Mouse (Mus musculus) heart, embryonic 10.5 days (tissue): ENCODE data around the gene Kcnn4. TPM values are rescaled to one million over a fixed set of nuclear protein-coding genes. Genes with fewer than 3 reads are reported as not detected.
A peak's percentile ranks its signal among the peaks of the same experiment; 100 is the strongest.

Source experiments
- DNase-seq: peaks from one replicate; pipeline ENCODE4 v3.0.0-alpha.2; 2017; ENCODE audit warnings: low spot score
- H3K27ac ChIP-seq: fragments of 300-500 bp; sonication (generic); 2 replicates; pipeline ENCODE4 v1.5.1; 2016; ENCODE audit warnings: mild to moderate bottlenecking
- H3K27me3 ChIP-seq: fragments of 300-500 bp; sonication (generic); 2 replicates; pipeline ENCODE4 v1.6.1; 2016; ENCODE audit warnings: mild to moderate bottlenecking; ENCODE audit not compliant: poor library complexity, insufficient read depth, severe bottlenecking
- H3K36me3 ChIP-seq: fragments of 300-500 bp; sonication (generic); 2 replicates; pipeline ENCODE4 v1.6.1; 2016; ENCODE audit warnings: mild to moderate bottlenecking, moderate library complexity
- H3K4me1 ChIP-seq: fragments of 300-500 bp; sonication (generic); 2 replicates; pipeline ENCODE4 v1.6.1; 2016; ENCODE audit warnings: mild to moderate bottlenecking
- H3K4me3 ChIP-seq: fragments of 300-500 bp; sonication (generic); 2 replicates; pipeline ENCODE4 v1.5.1; 2016; ENCODE audit warnings: mild to moderate bottlenecking, moderate library complexity
- H3K9me3 ChIP-seq: fragments of 300-500 bp; sonication (generic); 2 replicates; pipeline ENCODE4 v1.6.1; 2016; ENCODE audit warnings: mild to moderate bottlenecking, moderate library complexity
- WGBS: fragments of 180-500 bp; shearing (Covaris S2); methylation state at CpG from one replicate; pipeline ENCODE4 v1.1.7; 2016; 5-methylcytosine and 5-hydroxymethylcytosine counted together
- microRNA-seq: library from miRNA; unstranded; fragments of <30 nt; microRNA quantifications from one replicate; pipeline ENCODE4, GENCODE M21; 2017
- polyA plus RNA-seq: library from polyadenylated mRNA; unstranded; fragments of >200 nt; fragmentation: Nextera tagmentation; extraction: Ambion mirVana; gene quantifications from 2 replicates; pipeline ENCODE4 v1.2.1, GENCODE M21; 2016

Gene Kcnn4
- polyA plus RNA-seq, 1 experiment from 2014 or later: 14.2 TPM

DNA sequence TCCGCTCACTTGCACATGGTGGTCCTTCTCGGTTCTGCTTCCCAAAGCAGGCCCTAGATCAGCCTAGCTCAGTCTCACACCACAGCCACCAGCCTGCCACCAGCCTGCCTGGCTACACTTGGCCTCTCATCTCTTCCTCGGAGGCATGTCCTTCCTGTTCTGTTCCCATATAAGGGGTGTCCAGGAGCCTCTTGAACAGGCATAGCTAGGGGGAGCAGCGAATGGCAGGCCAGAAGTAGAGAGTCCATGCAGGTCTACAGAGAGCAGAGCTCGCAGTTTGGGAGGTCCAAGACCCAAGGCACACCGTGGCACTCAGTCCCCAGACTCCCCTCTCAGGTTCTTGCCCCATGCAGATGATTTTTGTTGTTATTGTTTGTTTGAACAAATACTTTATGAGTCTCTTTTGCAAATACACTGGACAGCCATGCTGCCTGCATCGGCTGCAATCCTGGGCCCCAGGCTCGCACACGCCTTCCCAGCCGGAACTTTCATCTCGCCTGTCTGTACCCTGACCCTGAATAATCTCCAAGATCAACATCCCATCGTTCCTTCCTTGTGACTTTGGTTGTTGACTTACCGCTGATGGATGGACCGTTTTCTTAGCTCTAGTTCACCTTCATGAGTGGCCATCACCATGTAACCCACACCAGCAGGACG is 53.2 kb downstream of the Kcnn4 start:
- Histone ChIP-seq H3K4me3 (no peak overlapping the region), H3K27me3 (no peaks in the 10 kb centered on the region), H3K4me1 (peaks cover 32% of the 10 kb centered on the region), H3K27ac (no peak overlapping the region), H3K36me3 (peaks cover 25% of the 10 kb centered on the region), H3K9me3 (no peaks in the 10 kb centered on the region)
- DNase-seq: no peak
- 83% methylated on average over 15 of the region's 15 CpGs for WGBS

DNA sequence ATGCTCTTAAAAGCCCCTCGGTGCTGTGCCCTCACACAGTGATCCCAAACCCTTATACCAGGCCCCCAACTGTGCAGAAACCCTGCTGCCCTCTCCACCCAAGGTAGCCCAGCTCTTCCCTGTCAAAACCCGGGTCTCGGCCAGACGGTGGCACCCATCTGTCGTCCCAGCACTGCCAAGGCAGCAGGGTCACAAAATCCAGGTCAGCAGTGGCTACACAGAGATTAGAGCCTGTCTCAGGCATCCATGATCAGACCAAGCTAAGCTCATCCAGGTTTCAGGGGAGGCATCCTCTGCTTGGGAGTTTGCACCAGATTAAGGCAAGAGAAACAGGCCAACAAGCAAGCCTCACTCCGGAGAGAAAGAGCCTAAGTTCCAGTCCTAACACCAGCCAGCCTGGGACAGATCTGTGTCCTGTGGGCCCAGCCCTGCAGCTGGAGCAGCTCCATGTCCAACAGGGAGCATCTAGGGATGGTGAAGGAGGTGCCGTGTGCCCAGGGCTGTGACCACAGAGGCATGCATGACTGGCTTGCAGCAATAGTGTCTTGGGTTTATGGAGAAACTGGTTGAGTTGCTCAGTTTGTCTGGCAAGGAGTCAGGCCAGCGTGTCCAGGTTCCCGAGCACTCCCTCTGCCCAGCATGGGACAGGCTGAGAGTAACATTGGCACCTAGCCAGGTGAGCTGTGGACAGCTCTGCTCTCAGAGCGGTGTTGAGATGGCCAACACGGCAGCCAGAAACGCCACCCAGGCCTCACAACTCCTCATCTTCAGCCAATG is 54.1 kb downstream of the Kcnn4 start:
- WGBS: 79% methylated on average over 12 of the region's 12 CpGs
- H3K27ac ChIP-seq: no peak overlapping the region

DNA sequence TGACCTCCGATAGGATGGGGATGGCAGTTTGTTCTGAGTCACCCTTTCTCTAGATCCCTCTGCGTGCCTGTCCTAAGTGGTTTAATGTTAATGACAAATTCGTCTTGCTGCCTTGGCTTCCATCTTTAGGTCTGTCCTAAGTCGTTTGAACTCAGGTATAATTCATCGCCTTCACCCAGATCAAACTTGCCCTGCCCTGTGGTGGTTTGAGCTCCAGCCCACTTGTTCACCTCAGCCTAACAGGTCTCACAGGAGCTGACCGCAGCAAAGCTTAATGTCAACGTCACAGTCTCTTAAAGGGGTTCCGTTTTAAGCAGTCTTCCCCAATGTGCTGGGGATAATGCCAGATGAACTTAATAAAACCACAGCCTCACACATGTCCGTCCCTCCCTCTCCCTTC is 55.9 kb downstream of the Kcnn4 start:
- peaks cover 20% of the 10 kb centered on the region for H3K36me3 ChIP-seq
- H3K9me3 ChIP-seq: no peaks in the 10 kb centered on the region
- peaks cover 23% of the 10 kb centered on the region for H3K4me1 ChIP-seq
- no peak overlapping the region for H3K27ac ChIP-seq
- H3K4me3 ChIP-seq: no peak overlapping the region
- 0 out of 2 replicates have a peak, but pooled peaks cover 1% of the 10 kb centered on the region for H3K27me3 ChIP-seq
- no peak for DNase-seq
- WGBS: 79% methylated on average over 9 of the region's 9 CpGs

More for the DNA sequence above, 54.1 kb downstream of the Kcnn4 start:
- no peaks in the 10 kb centered on the region for H3K9me3 ChIP-seq
- peaks cover 25% of the 10 kb centered on the region for H3K36me3 ChIP-seq
- no peaks in the 10 kb centered on the region for H3K27me3 ChIP-seq
- DNase-seq: no peak
- no peak overlapping the region for H3K4me3 ChIP-seq
- H3K4me1 ChIP-seq: peaks cover 31% of the 10 kb centered on the region

DNA sequence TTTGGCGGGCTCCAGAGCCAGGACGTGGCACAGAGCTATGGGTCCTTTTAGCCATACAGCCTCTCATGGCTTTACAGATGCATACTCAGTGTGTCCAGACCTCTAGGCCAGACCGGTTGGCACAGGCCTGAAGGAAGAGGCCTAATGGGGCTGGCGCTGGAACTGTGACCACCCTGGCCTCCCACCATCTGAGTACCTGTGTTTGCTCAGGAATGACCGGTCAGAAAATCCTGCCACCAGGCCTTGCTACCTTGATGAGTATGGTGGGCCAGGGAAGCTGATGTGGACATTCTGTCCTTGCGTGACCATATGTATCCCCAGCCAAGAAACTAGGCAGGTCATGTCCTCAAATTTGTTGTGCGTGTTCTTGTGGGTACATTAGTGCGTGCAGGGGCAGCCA is 57.1 kb downstream of the Kcnn4 start:
- Histone ChIP-seq H3K27me3 (peaks cover 14% of the 10 kb centered on the region), H3K27ac (no peak overlapping the region), H3K4me3 (no peak overlapping the region), H3K36me3 (peaks cover 9% of the 10 kb centered on the region), H3K9me3 (peaks cover 1% of the 10 kb centered on the region; the same call in 1 of the 2 replicates), H3K4me1 (peaks cover 28% of the 10 kb centered on the region)
- 88% methylated on average over 8 of the region's 8 CpGs for WGBS
- no peak for DNase-seq

DNA sequence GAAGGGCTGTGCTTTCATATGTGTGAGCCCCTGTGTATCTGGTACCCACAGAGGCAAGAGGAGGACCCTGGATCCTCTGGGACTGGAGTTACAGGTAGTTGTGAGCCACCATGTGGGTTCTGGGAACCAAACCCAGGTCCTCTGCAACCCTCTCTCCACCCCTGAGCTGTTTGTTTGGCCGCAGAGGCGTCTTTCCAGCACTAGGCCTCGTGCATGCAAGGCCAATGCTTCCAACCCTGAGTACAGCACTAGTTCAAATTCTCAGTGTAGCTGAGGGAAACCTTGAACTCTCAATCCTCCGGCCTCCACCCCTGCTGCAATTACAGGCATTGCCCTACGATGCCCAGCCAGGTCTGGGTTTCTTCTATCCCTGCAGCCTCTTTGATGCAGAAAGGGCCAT is 58.7 kb downstream of the Kcnn4 start:
- H3K27ac ChIP-seq: no peak overlapping the region
- H3K4me3 ChIP-seq: no peak overlapping the region
- WGBS: 78% methylated on average over 5 of the region's 5 CpGs
- H3K4me1 ChIP-seq: peaks cover 25% of the 10 kb centered on the region
- H3K27me3 ChIP-seq: peaks cover 29% of the 10 kb centered on the region
- no peak for DNase-seq
- no peaks in the 10 kb centered on the region for H3K36me3 ChIP-seq
- peaks cover 4% of the 10 kb centered on the region; the same call in 1 of the 2 replicates for H3K9me3 ChIP-seq

DNA sequence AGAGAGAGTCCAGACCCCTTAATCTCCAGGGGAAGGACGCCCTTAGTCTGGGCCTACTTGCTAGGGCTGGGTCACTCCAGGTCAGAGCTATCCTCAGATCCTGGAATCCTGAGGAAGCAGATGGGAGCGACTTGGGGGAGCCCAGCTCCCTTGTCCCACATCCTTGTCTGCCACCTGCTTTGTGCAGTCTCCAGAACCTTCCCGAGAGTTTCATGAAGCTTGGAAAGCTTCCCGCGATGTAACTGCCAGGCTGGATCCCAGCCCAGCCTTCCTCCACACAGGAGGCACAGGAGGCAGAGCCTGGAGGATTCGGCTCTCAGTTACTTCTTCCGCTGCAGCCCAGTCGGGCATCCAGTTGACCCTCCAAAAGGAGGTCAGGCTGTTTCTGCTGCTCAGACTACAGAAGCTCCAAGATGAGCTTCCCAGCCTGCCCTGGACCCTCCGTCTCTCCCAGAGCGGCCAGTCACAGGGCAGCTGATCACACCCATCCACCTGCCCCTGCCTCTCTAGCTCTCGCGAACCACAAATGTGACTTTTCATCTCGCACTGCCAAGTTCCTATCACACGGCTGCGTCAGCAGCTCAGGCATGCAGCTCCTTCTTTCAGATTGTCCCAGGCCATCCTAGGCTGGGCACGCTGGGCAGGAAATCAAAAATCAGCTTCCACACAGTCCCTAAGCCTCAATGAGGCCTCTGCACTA is 59.5 kb downstream of the Kcnn4 start:
- Histone ChIP-seq H3K4me3 (no peak overlapping the region), H3K9me3 (peaks cover 4% of the 10 kb centered on the region; the same call in 1 of the 2 replicates), H3K36me3 (no peaks in the 10 kb centered on the region), H3K27ac (0 out of 2 replicates have a peak overlapping the region, but pooled peaks have one; percentile 19), H3K4me1 (peaks cover 19% of the 10 kb centered on the region), H3K27me3 (peaks cover 38% of the 10 kb centered on the region)
- WGBS: 69% methylated on average over 16 of the region's 16 CpGs
- no peak for DNase-seq

DNA sequence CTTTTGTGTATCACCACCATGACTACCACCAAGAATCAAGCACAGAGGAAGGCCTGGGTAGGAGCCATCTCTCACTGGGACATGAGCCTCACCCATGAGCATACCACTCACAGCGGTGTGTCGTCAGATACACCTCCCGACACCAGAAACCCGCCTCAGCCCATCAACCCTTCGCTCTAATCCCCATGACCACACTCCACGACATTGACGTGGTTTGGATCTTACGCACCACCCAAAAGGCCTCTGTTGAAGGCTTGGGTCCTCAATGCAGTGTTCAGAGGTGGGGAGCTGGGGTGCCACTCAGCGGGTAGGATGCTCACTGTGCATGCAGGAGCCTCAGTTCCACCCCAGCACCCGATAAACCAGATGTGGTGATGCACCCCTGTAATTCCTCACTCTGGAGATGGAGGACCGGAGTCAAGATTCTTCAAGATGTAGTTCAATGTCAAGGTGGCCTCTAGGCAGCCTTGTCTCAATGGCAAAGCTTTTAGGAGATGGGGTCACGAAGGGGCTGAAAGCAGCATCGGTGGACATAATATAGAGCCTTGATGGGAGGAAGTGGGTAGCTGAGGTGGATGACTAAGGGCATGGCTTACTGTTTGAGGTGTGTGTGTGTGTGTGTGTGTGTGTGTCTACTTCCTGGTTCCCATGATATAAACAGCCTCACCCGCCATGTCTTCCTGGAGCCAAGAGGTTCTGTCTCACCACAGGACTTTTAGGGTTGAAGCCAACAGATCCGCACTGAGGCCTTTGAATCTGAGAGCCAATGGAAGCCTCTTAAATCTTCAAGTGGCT is 60.7 kb downstream of the Kcnn4 start:
- no peak overlapping the region for H3K4me3 ChIP-seq
- DNase-seq: no peak
- H3K36me3 ChIP-seq: no peaks in the 10 kb centered on the region
- H3K4me1 ChIP-seq: peaks cover 20% of the 10 kb centered on the region
- peaks cover 41% of the 10 kb centered on the region for H3K27me3 ChIP-seq
- H3K9me3 ChIP-seq: peaks cover 4% of the 10 kb centered on the region; the same call in 1 of the 2 replicates
- no peak overlapping the region for H3K27ac ChIP-seq
- 90% methylated on average over 15 of the region's 15 CpGs for WGBS

DNA sequence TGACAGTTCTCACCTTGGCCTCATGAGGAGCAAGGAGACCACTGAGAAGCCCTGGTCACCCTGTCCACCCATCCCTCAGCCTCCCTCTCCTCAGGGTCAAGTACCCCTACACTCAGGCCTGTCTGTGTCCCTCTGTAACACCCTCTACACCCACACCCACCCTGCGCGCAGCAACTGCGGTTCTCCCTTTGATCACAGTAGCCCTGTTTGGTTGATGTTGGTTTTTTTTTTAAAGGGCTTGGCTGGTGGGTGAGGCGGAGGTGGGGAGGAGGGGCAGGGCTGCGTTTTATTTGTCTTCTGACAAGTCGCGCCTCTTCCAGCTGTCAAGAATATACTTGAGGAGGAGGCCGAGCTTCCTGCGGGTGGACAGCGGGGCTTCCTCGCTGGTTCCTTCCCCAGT is 61.6 kb downstream of the Kcnn4 start:
- peaks cover 20% of the 10 kb centered on the region for H3K4me1 ChIP-seq
- H3K4me3 ChIP-seq: peak overlapping the region; percentile 26; the same call in 1 of the 2 replicates
- peaks cover 41% of the 10 kb centered on the region for H3K27me3 ChIP-seq
- H3K36me3 ChIP-seq: no peaks in the 10 kb centered on the region
- peaks cover 4% of the 10 kb centered on the region; the same call in 1 of the 2 replicates for H3K9me3 ChIP-seq
- H3K27ac ChIP-seq: no peak overlapping the region
- 38% methylated on average over 11 of the region's 11 CpGs for WGBS
- no peak for DNase-seq

DNA sequence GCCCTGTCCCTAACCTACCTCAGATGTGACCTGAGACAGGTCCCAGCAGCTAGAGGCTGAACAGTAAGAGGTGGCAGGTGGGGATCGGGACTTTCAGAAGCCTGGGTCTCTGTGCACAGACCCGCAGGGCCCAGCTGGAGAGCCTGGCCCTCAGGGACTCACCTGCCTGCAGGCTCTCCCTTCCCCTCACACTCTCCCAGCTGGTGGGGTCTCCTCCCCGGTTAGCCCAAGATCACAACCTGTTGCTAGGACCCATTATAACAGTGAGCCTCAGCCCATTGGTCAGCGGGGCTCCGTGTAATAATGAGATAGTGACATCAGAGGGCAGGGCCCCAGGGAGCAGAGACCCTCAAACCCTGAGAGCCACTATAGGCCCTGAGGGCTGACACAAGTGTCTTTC is 65.2 kb downstream of the Kcnn4 start:
- no peak for DNase-seq
- Histone ChIP-seq H3K9me3 (peaks cover 4% of the 10 kb centered on the region; the same call in 1 of the 2 replicates), H3K27me3 (peaks cover 41% of the 10 kb centered on the region), H3K4me3 (no peak overlapping the region), H3K4me1 (peaks cover 28% of the 10 kb centered on the region), H3K36me3 (no peaks in the 10 kb centered on the region), H3K27ac (no peak overlapping the region)
- 76% methylated on average over 5 of the region's 5 CpGs for WGBS

Small RNAs within 50 kb of the gene (microRNA-seq; reads per million reads assigned to microRNA genes)
- not detected for gene Gm27592

Other genes starting within 250 kb of the Kcnn4 start
- 8.1 and 11.5 TPM in 2 replicates for gene Zfp235, start 236.1 kb upstream of the Kcnn4 start, polyA plus RNA-seq
- 4.7 and 5.0 TPM in 2 replicates for gene Zfp114, start 195.2 kb upstream of the Kcnn4 start, polyA plus RNA-seq
- 7.3 and 8.4 TPM in 2 replicates for gene Zfp111, start 158.8 kb upstream of the Kcnn4 start, polyA plus RNA-seq
- 4.4 and 4.6 TPM in 2 replicates for gene Zfp109, start 132.7 kb upstream of the Kcnn4 start, polyA plus RNA-seq
- gene Zfp108, start 115.5 kb upstream of the Kcnn4 start, polyA plus RNA-seq: 1.8 and 2.5 TPM in 2 replicates
- 5.8 and 6.4 TPM in 2 replicates for gene Zfp93, start 99.8 kb upstream of the Kcnn4 start, polyA plus RNA-seq
- gene Zfp61, start 69.0 kb upstream of the Kcnn4 start, polyA plus RNA-seq: 20.7 and 27.2 TPM in 2 replicates
- gene Zfp94, start 53.6 kb upstream of the Kcnn4 start, polyA plus RNA-seq: 7.0 and 10.1 TPM in 2 replicates
- gene Tescl, start 36.3 kb upstream of the Kcnn4 start, polyA plus RNA-seq: not detected in 2 replicates
- gene Lypd5, start 21.1 kb upstream of the Kcnn4 start, polyA plus RNA-seq: not detected in 2 replicates
- gene Smg9, start 29.4 kb downstream of the Kcnn4 start, polyA plus RNA-seq: 25.4 and 27.7 TPM in 2 replicates
- 0.16 TPM in 1 of 2 replicates, not detected in the other for gene Irgc1, start 82.0 kb downstream of the Kcnn4 start, polyA plus RNA-seq
- gene Plaur, start 92.2 kb downstream of the Kcnn4 start, polyA plus RNA-seq: 4.3 and 7.3 TPM in 2 replicates
- gene Cadm4, start 111.8 kb downstream of the Kcnn4 start, polyA plus RNA-seq: 0.54 and 0.63 TPM in 2 replicates
- gene Zfp428, start 136.7 kb downstream of the Kcnn4 start, polyA plus RNA-seq: 41.9 and 61.3 TPM in 2 replicates
- gene AC161166.1, start 142.2 kb downstream of the Kcnn4 start, polyA plus RNA-seq: 0.46 and 0.49 TPM in 2 replicates
- 5.3 and 5.7 TPM in 2 replicates for gene Irgq, start 160.4 kb downstream of the Kcnn4 start, polyA plus RNA-seq
- 0.21 TPM in 1 of 2 replicates, not detected in the other for gene Pinlyp, start 175.9 kb downstream of the Kcnn4 start, polyA plus RNA-seq
- 103 and 106 TPM in 2 replicates for gene Xrcc1, start 176.0 kb downstream of the Kcnn4 start, polyA plus RNA-seq
- gene Ethe1, start 217.3 kb downstream of the Kcnn4 start, polyA plus RNA-seq: 20.0 and 20.7 TPM in 2 replicates
- gene Zfp575, start 217.4 kb downstream of the Kcnn4 start, polyA plus RNA-seq: 0.60 and 1.3 TPM in 2 replicates
- gene Phldb3, start 240.5 kb downstream of the Kcnn4 start, polyA plus RNA-seq: not detected in 2 replicates